Comparison of ENCODE assay signal across 26 mouse cellular contexts in genomic region chr6:135495841-135496240, GRCm38 (mm10).
DNase-seq lines count a peak whose midpoint lies in the region; ATAC-seq lines count a peak whose summit lies in the region.
"Had no signal": no experiment of that assay in that cellular context is flagged by ENCODE, and none has a peak within 500 bp of the region (broad histone marks: within the 10 kb centered on the region; RNA-seq: fewer than 3 reads in every experiment).

No protein-coding gene starts in this region.

- DNase-seq in intestine, embryonic 14.5 days (ENCODE audit: low spot score) = no peak
- peak; percentile 28 to 43 for DNase-seq in kidney, postnatal 4 days
- DNase-seq in kidney, adult 18-20 months = no peak
- peak; percentile 1 for DNase-seq in lung, postnatal 25 days (ENCODE audit: low spot score)
- DNase-seq in lung, postnatal 14 days = no peak
- DNase-seq in heart, postnatal 36 days = peak; percentile 5 to 10
- no peak for DNase-seq in neural tube, embryonic 10.5 days (ENCODE audit: extremely low spot score, low spot score)
- DNase-seq: adrenal gland, postnatal 36 days; B cell, adult 2 months; cerebellum, adult 9-10 months; gastrocnemius, adult 2 months; liver, postnatal 0 days; retina, postnatal 1 day; right cerebral cortex, postnatal 25 days; thymus, postnatal 14 days had no signal

- no peak overlapping the region for H3K9ac ChIP-seq in intestine, embryonic 14.5 days (ENCODE audit: low read length)
- no peak overlapping the region for H3K9ac ChIP-seq in intestine, embryonic 15.5 days
- H3K9ac ChIP-seq: embryonic facial prominence, embryonic 15.5 days; hindbrain, embryonic 14.5 days; liver, postnatal 0 days; midbrain, embryonic 15.5 days; neural tube, embryonic 13.5 days had no signal

- H3K4me2 ChIP-seq in intestine, embryonic 14.5 days (ENCODE audit: low read length) = no peak overlapping the region
- no peak overlapping the region for H3K4me2 ChIP-seq in intestine, embryonic 15.5 days (replicated peaks)
- H3K4me2 ChIP-seq: embryonic facial prominence, embryonic 15.5 days; hindbrain, embryonic 14.5 days; liver, embryonic 11.5 days; midbrain, embryonic 15.5 days; neural tube, embryonic 13.5 days had no signal

- H3K4me3 ChIP-seq in intestine, embryonic 14.5 days (ENCODE audit: low read depth, low read length) = no peak overlapping the region
- no peak overlapping the region for H3K4me3 ChIP-seq in intestine, embryonic 15.5 days (replicated peaks)
- H3K4me3 ChIP-seq: embryonic facial prominence, embryonic 15.5 days; gastrocnemius, adult 2 months; limb, embryonic 10.5 days; midbrain, embryonic 15.5 days; neural tube, embryonic 13.5 days had no signal

- H3K4me1 ChIP-seq in intestine, embryonic 14.5 days (replicated peaks; ENCODE audit: control insufficient read depth, insufficient read depth, low read length) = no peaks in the 10 kb centered on the region
- no peaks in the 10 kb centered on the region for H3K4me1 ChIP-seq in intestine, embryonic 15.5 days (replicated peaks)
- H3K4me1 ChIP-seq: embryonic facial prominence, embryonic 15.5 days; limb, embryonic 10.5 days; midbrain, embryonic 15.5 days; neural tube, embryonic 13.5 days had no signal

- intact Hi-C loops in heart, postnatal 36 days (cut with DNase I) = no loop called here

- H3K36me3 ChIP-seq in intestine, embryonic 14.5 days (ENCODE audit: control insufficient read depth, insufficient read depth, low read length) = no peaks in the 10 kb centered on the region
- no peaks in the 10 kb centered on the region for H3K36me3 ChIP-seq in intestine, embryonic 15.5 days
- H3K36me3 ChIP-seq: embryonic facial prominence, embryonic 15.5 days; G1E; limb, embryonic 10.5 days; midbrain, embryonic 15.5 days; neural tube, embryonic 13.5 days had no signal

- no peaks in the 10 kb centered on the region for H3K9me3 ChIP-seq in intestine, embryonic 14.5 days (ENCODE audit: control insufficient read depth, low read length)
- H3K9me3 ChIP-seq in intestine, embryonic 15.5 days = no peaks in the 10 kb centered on the region
- H3K9me3 ChIP-seq: embryonic facial prominence, embryonic 15.5 days; limb, embryonic 10.5 days; midbrain, embryonic 15.5 days; neural tube, embryonic 13.5 days had no signal

- peak overlapping the region; percentile 22 for H3K27ac ChIP-seq in intestine, embryonic 14.5 days (ENCODE audit: low read depth)
- no peak overlapping the region for H3K27ac ChIP-seq in intestine, embryonic 15.5 days
- H3K27ac ChIP-seq: embryonic facial prominence, embryonic 15.5 days; gastrocnemius, adult 2 months; hindbrain, embryonic 14.5 days; limb, embryonic 10.5 days; midbrain, embryonic 15.5 days; neural tube, embryonic 13.5 days had no signal

- WGBS in intestine, embryonic 14.5 days = 38% methylated on average over 2 of the region's 2 CpGs
- 47% methylated on average over 2 of the region's 2 CpGs for WGBS in intestine, embryonic 15.5 days

- ATAC-seq in intestine, embryonic 14.5 days (replicated peaks; ENCODE audit: low FRiP score, low TSS enrichment, low read depth) = no peak
- ATAC-seq in intestine, embryonic 15.5 days = no peak
- ATAC-seq: forebrain, embryonic 14.5 days; inflammation-experienced regulatory T-cells, adult 6 months; liver, postnatal 0 days; midbrain, embryonic 15.5 days; Patski had no signal

- H3K27me3 ChIP-seq in intestine, embryonic 14.5 days (replicated peaks; ENCODE audit: control insufficient read depth, insufficient read depth, low read length) = no peaks in the 10 kb centered on the region
- no peaks in the 10 kb centered on the region for H3K27me3 ChIP-seq in intestine, embryonic 15.5 days (replicated peaks)
- H3K27me3 ChIP-seq: embryonic facial prominence, embryonic 15.5 days; midbrain, embryonic 15.5 days; neural tube, embryonic 13.5 days; Patski had no signal

Comparison
In these comparisons a context has a peak if more than half of its experiments do, and no peak if none do; other contexts are left out.
1. DNase-seq: peak in kidney, postnatal 4 days (2 of 2), lung, postnatal 25 days (single experiment) and heart, postnatal 36 days (2 of 2); none in intestine, embryonic 14.5 days (single experiment), kidney, adult 18-20 months (single experiment), lung, postnatal 14 days (single experiment) and neural tube, embryonic 10.5 days (single experiment).